Mouse (Mus musculus): Measurements from ENCODE around the gene Cnot1. TPM values are rescaled to one million over a fixed set of nuclear protein-coding genes. Genes with fewer than 3 reads are reported as not detected.

The Cnot1 gene
- total and polyA plus RNA-seq, 3 experiments, result 142 to 182 (median 146) TPM

Other genes starting within 250 kb of the Cnot1 start
- gene Prss54, start 231.1 kb downstream of the Cnot1 start, total RNA-seq (2012; rRNA removed), result not detected in 2 replicates
- gene Prss54, start 231.1 kb downstream of the Cnot1 start, total RNA-seq (2014; rRNA removed), result not detected in 2 replicates
- not detected in 2 replicates for gene Prss54, start 231.1 kb downstream of the Cnot1 start, polyA plus RNA-seq (2012; ENCODE audit: insufficient read length, low read depth)
- gene Gins3, start 174.0 kb downstream of the Cnot1 start, total RNA-seq (2012; rRNA removed), result 10.4 and 13.9 TPM in 2 replicates
- 18.0 and 19.4 TPM in 2 replicates for gene Gins3, start 174.0 kb downstream of the Cnot1 start, total RNA-seq (2014; rRNA removed)
- gene Gins3, start 174.0 kb downstream of the Cnot1 start, polyA plus RNA-seq (2012; ENCODE audit: insufficient read length, low read depth), result 14.2 and 15.8 TPM in 2 replicates
- gene Ndrg4, start 130.5 kb downstream of the Cnot1 start, total RNA-seq (2012; rRNA removed), result 1.7 and 2.1 TPM in 2 replicates
- 1.6 TPM in 2 replicates for gene Ndrg4, start 130.5 kb downstream of the Cnot1 start, total RNA-seq (2014; rRNA removed)
- gene Ndrg4, start 130.5 kb downstream of the Cnot1 start, polyA plus RNA-seq (2012; ENCODE audit: insufficient read length, low read depth), result 2.1 TPM in 2 replicates
- 29.6 and 31.0 TPM in 2 replicates for gene Setd6, start 91.6 kb downstream of the Cnot1 start, total RNA-seq (2012; rRNA removed)
- gene Setd6, start 91.6 kb downstream of the Cnot1 start, total RNA-seq (2014; rRNA removed), result 25.6 and 29.7 TPM in 2 replicates
- 50.6 and 61.3 TPM in 2 replicates for gene Setd6, start 91.6 kb downstream of the Cnot1 start, polyA plus RNA-seq (2012; ENCODE audit: insufficient read length, low read depth)
- 138 and 141 TPM in 2 replicates for gene Sap18b, start 17.9 kb upstream of the Cnot1 start, total RNA-seq (2012; rRNA removed)
- gene Sap18b, start 17.9 kb upstream of the Cnot1 start, total RNA-seq (2014; rRNA removed), result 259 and 305 TPM in 2 replicates
- 355 and 403 TPM in 2 replicates for gene Sap18b, start 17.9 kb upstream of the Cnot1 start, polyA plus RNA-seq (2012; ENCODE audit: insufficient read length, low read depth)
- gene Slc38a7, start 46.1 kb upstream of the Cnot1 start, total RNA-seq (2012; rRNA removed), result 20.3 and 33.2 TPM in 2 replicates
- 12.0 and 13.9 TPM in 2 replicates for gene Slc38a7, start 46.1 kb upstream of the Cnot1 start, total RNA-seq (2014; rRNA removed)
- gene Slc38a7, start 46.1 kb upstream of the Cnot1 start, polyA plus RNA-seq (2012; ENCODE audit: insufficient read length, low read depth), result 28.1 and 31.0 TPM in 2 replicates
- gene Got2, start 81.1 kb upstream of the Cnot1 start, total RNA-seq (2012; rRNA removed), result 303 TPM in 2 replicates
- gene Got2, start 81.1 kb upstream of the Cnot1 start, total RNA-seq (2014; rRNA removed), result 268 and 283 TPM in 2 replicates
- 489 and 509 TPM in 2 replicates for gene Got2, start 81.1 kb upstream of the Cnot1 start, polyA plus RNA-seq (2012; ENCODE audit: insufficient read length, low read depth)